Mouse (Mus musculus): ENCODE measurements around the gene Pi4k2a. TPM values are rescaled to one million over a fixed set of nuclear protein-coding genes. Genes with fewer than 3 reads are reported as not detected.

Gene Pi4k2a
- polyA plus RNA-seq, 1 experiment from 2014 or later = 39.0 TPM

GRCm38 (mm10) chr19:42146276-42147010 lies 56.2 kb downstream of the Pi4k2a start:
- Histone ChIP-seq H3K4me3 (replicated peaks; ENCODE audit: low read length) (no peak overlapping the region), H3K4me2 (replicated peaks) (peak overlapping the region; percentile 92; the same call in 1 of the 2 replicates), H3K27ac (no peak overlapping the region), H3K9me3 (ENCODE audit: control insufficient read depth, low read length) (no peaks in the 10 kb centered on the region), H3K4me1 (replicated peaks; ENCODE audit: control insufficient read depth, insufficient read depth, low read length) (peaks cover 13% of the 10 kb centered on the region; the same call in 1 of the 2 replicates), H3K9ac (no peak overlapping the region), H3K27me3 (ENCODE audit: control insufficient read depth, insufficient read depth, low read length) (peaks cover 31% of the 10 kb centered on the region), H3K36me3 (replicated peaks; ENCODE audit: control insufficient read depth, insufficient read depth) (no peaks in the 10 kb centered on the region)
- no peak for DNase-seq (ENCODE audit: low spot score)
- 88% methylated on average over 9 of the region's 9 CpGs for WGBS
- ATAC-seq (ENCODE audit: low FRiP score) = peak; percentile 5; the same call in 1 of the 2 replicates

- under 1% methylated on average over 12 of the region's 57 CpGs for WGBS
- peak; percentile 59; the same call in 1 of the 2 replicates for ATAC-seq (ENCODE audit: low FRiP score)
- H3K4me1 ChIP-seq (replicated peaks; ENCODE audit: control insufficient read depth, insufficient read depth, low read length) = peaks cover 13% of the 10 kb centered on the region; the same call in 1 of the 2 replicates
- H3K9ac ChIP-seq = peak within 1 kb of the TSS; percentile 73
- peak within 1 kb of the TSS; percentile 50 for H3K4me3 ChIP-seq (replicated peaks; ENCODE audit: low read length)
- no peaks in the 10 kb centered on the region for H3K36me3 ChIP-seq (replicated peaks; ENCODE audit: control insufficient read depth, insufficient read depth)
- peak within 1 kb of the TSS; percentile 92 for H3K4me2 ChIP-seq (replicated peaks)
- H3K27me3 ChIP-seq (ENCODE audit: control insufficient read depth, insufficient read depth, low read length) = peaks cover 31% of the 10 kb centered on the region
- no peak for DNase-seq (ENCODE audit: low spot score)
- 0 out of 2 replicates have a peak within 1 kb of the TSS, but pooled peaks have one; percentile 5 for H3K27ac ChIP-seq
- H3K9me3 ChIP-seq (ENCODE audit: control insufficient read depth, low read length) = no peaks in the 10 kb centered on the region
Observed at GRCm38 (mm10) chr19:42147170-42147768, 57.0 kb downstream of the Pi4k2a start, which contains the start of gene Marveld1. TSS of gene Marveld1 (plus strand) at chr19:42147400.

GRCm38 (mm10) chr19:42147769-42148568 lies 57.7 kb downstream of the Pi4k2a start:
- under 1% methylated on average over 61 of the region's 63 CpGs for WGBS
- ATAC-seq (ENCODE audit: low FRiP score) (peak; percentile 32), DNase-seq (ENCODE audit: low spot score) (no peak)
- H3K9me3 ChIP-seq (ENCODE audit: control insufficient read depth, low read length) = no peaks in the 10 kb centered on the region
- peak overlapping the region; percentile 73 for H3K9ac ChIP-seq
- H3K36me3 ChIP-seq (replicated peaks; ENCODE audit: control insufficient read depth, insufficient read depth) = no peaks in the 10 kb centered on the region
- 0 out of 2 replicates have a peak overlapping the region, but pooled peaks have one; percentile 5 for H3K27ac ChIP-seq
- H3K4me3 ChIP-seq (replicated peaks; ENCODE audit: low read length) = peak overlapping the region; percentile 50
- H3K4me1 ChIP-seq (replicated peaks; ENCODE audit: control insufficient read depth, insufficient read depth, low read length) = peaks cover 13% of the 10 kb centered on the region; the same call in 1 of the 2 replicates
- peak overlapping the region; percentile 92 for H3K4me2 ChIP-seq (replicated peaks)
- H3K27me3 ChIP-seq (ENCODE audit: control insufficient read depth, insufficient read depth, low read length) = peaks cover 31% of the 10 kb centered on the region

- peaks cover 13% of the 10 kb centered on the region; the same call in 1 of the 2 replicates for H3K4me1 ChIP-seq (replicated peaks; ENCODE audit: control insufficient read depth, insufficient read depth, low read length)
- H3K27ac ChIP-seq = no peak overlapping the region
- peak overlapping the region; percentile 73 for H3K9ac ChIP-seq
- H3K36me3 ChIP-seq (replicated peaks; ENCODE audit: control insufficient read depth, insufficient read depth) = no peaks in the 10 kb centered on the region
- ATAC-seq (ENCODE audit: low FRiP score) = no peak
- WGBS = 23% methylated on average over 7 of the region's 7 CpGs
- DNase-seq (ENCODE audit: low spot score) = no peak
- peak overlapping the region; percentile 92 for H3K4me2 ChIP-seq (replicated peaks)
- H3K27me3 ChIP-seq (ENCODE audit: control insufficient read depth, insufficient read depth, low read length) = peaks cover 31% of the 10 kb centered on the region
- H3K9me3 ChIP-seq (ENCODE audit: control insufficient read depth, low read length) = no peaks in the 10 kb centered on the region
- H3K4me3 ChIP-seq (replicated peaks; ENCODE audit: low read length) = peak overlapping the region; percentile 50
Observed at GRCm38 (mm10) chr19:42148569-42148860, 58.2 kb downstream of the Pi4k2a start.

GRCm38 (mm10) chr19:42151990-42152389 lies 61.7 kb downstream of the Pi4k2a start:
- Histone ChIP-seq H3K27me3 (ENCODE audit: control insufficient read depth, insufficient read depth, low read length) (peaks cover 18% of the 10 kb centered on the region), H3K4me1 (replicated peaks; ENCODE audit: control insufficient read depth, insufficient read depth, low read length) (peaks cover 13% of the 10 kb centered on the region; the same call in 1 of the 2 replicates), H3K27ac (no peak overlapping the region), H3K9ac (no peak overlapping the region), H3K9me3 (ENCODE audit: control insufficient read depth, low read length) (no peaks in the 10 kb centered on the region), H3K4me2 (replicated peaks) (no peak overlapping the region), H3K36me3 (replicated peaks; ENCODE audit: control insufficient read depth, insufficient read depth) (no peaks in the 10 kb centered on the region), H3K4me3 (replicated peaks; ENCODE audit: low read length) (no peak overlapping the region)
- ATAC-seq (ENCODE audit: low FRiP score) = 0 out of 2 replicates have a peak, but pooled peaks have one; percentile 16
- DNase-seq (ENCODE audit: low spot score) = peak; percentile 85
- 5% methylated on average over 6 of the region's 6 CpGs for WGBS

GRCm38 (mm10) chr19:42157493-42158237 lies 67.4 kb downstream of the Pi4k2a start:
- H3K4me1 ChIP-seq (replicated peaks; ENCODE audit: control insufficient read depth, insufficient read depth, low read length) = no peaks in the 10 kb centered on the region
- H3K9me3 ChIP-seq (ENCODE audit: control insufficient read depth, low read length) = no peaks in the 10 kb centered on the region
- no peak overlapping the region for H3K4me2 ChIP-seq (replicated peaks)
- DNase-seq (ENCODE audit: low spot score) = no peak
- H3K4me3 ChIP-seq (replicated peaks; ENCODE audit: low read length) = no peak overlapping the region
- no peaks in the 10 kb centered on the region for H3K27me3 ChIP-seq (ENCODE audit: control insufficient read depth, insufficient read depth, low read length)
- no peak overlapping the region for H3K9ac ChIP-seq
- 70% methylated on average over 12 of the region's 12 CpGs for WGBS
- ATAC-seq (ENCODE audit: low FRiP score) = no peak
- H3K36me3 ChIP-seq (replicated peaks; ENCODE audit: control insufficient read depth, insufficient read depth) = no peaks in the 10 kb centered on the region
- no peak overlapping the region; the same call in 1 of the 2 replicates for H3K27ac ChIP-seq

- Histone ChIP-seq H3K36me3 (replicated peaks; ENCODE audit: control insufficient read depth, insufficient read depth) (no peaks in the 10 kb centered on the region), H3K4me1 (replicated peaks; ENCODE audit: control insufficient read depth, insufficient read depth, low read length) (no peaks in the 10 kb centered on the region), H3K4me3 (replicated peaks; ENCODE audit: low read length) (no peak overlapping the region), H3K27ac (no peak overlapping the region; the same call in 1 of the 2 replicates), H3K9ac (no peak overlapping the region), H3K4me2 (replicated peaks) (no peak overlapping the region), H3K9me3 (ENCODE audit: control insufficient read depth, low read length) (no peaks in the 10 kb centered on the region), H3K27me3 (ENCODE audit: control insufficient read depth, insufficient read depth, low read length) (no peaks in the 10 kb centered on the region)
- ATAC-seq (ENCODE audit: low FRiP score) (no peak), DNase-seq (ENCODE audit: low spot score) (no peak)
- WGBS = 63% methylated on average over 13 of the region's 13 CpGs
Observed at GRCm38 (mm10) chr19:42158246-42159017, 68.2 kb downstream of the Pi4k2a start.

GRCm38 (mm10) chr19:42163764-42164163 lies 73.5 kb downstream of the Pi4k2a start, which contains the start of gene Zfyve27:
TSS of gene Zfyve27 (plus strand) at chr19:42163951.
- 59% methylated on average over 5 of the region's 5 CpGs for WGBS
- Histone ChIP-seq H3K4me2 (replicated peaks) (no peak within 1 kb of the TSS), H3K27me3 (ENCODE audit: control insufficient read depth, insufficient read depth, low read length) (0 out of 2 replicates have a peak, but pooled peaks cover under 1% of the 10 kb centered on the region), H3K27ac (no peak within 1 kb of the TSS), H3K4me3 (replicated peaks; ENCODE audit: low read length) (no peak within 1 kb of the TSS), H3K9ac (no peak within 1 kb of the TSS), H3K4me1 (replicated peaks; ENCODE audit: control insufficient read depth, insufficient read depth, low read length) (no peaks in the 10 kb centered on the region), H3K36me3 (replicated peaks; ENCODE audit: control insufficient read depth, insufficient read depth) (no peaks in the 10 kb centered on the region), H3K9me3 (ENCODE audit: control insufficient read depth, low read length) (no peaks in the 10 kb centered on the region)
- no peak for ATAC-seq (ENCODE audit: low FRiP score)
- DNase-seq (ENCODE audit: low spot score) = no peak

Data from hindbrain, embryonic 14.5 days (tissue).